Mouse (Mus musculus): ENCODE results near the gene Tgm5. TPM values are rescaled to one million over a fixed set of nuclear protein-coding genes. Genes with fewer than 3 reads are reported as not detected.
"Not testable (repeated sequence)": the region's sequence is repeated elsewhere in the genome, so short reads cannot be mapped to it uniquely, and the experiment has no call there.

Tgm5 gene
- polyA plus RNA-seq, 1 experiment, result 0.24 TPM

DNA sequence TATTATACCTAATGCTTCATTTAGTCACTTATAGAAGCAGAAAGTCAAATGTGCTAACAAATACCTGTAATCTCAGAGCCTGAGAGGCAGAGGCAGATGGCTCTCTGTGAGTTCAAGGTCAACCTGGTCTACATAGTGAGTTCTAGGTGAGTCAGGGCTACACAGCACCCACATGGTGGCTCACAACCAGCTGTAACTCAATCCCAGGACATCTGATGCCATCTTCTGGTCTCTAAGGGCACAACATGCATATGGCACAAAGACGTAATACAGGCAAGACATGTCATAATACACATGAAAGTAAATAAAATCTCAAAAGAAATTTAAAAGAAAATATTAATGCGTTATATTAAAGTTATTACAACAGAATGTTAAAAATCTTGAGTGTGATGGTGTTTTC is 82.1 kb downstream of the Tgm5 start:
- 0 out of 2 replicates have a peak, but pooled peaks cover 1% of the 10 kb centered on the region for H3K36me3 ChIP-seq (ENCODE audit: control insufficient read depth, insufficient read depth, low read length)
- 90% methylated on average over 2 of the region's 2 CpGs for WGBS
- no peak overlapping the region for H3K27ac ChIP-seq (ENCODE audit: insufficient read depth, low read depth, low read length)
- H3K4me3 ChIP-seq (ENCODE audit: low read depth, low read length), result no peak overlapping the region
- peaks cover 3% of the 10 kb centered on the region; the same call in 1 of the 2 replicates for H3K4me1 ChIP-seq (ENCODE audit: control insufficient read depth, insufficient read depth, insufficient read length, low read length)
- TF ChIP-seq CTCF (IDR thresholded peaks at IDR 0.05; ENCODE audit: extremely low read depth, insufficient read length, insufficient replicate concordance, low read depth, low read length) (no peak), POLR2A (IDR thresholded peaks at IDR 0.05; ENCODE audit: low read depth, low read length) (no peak)
- H3K27me3 ChIP-seq (ENCODE audit: control insufficient read depth, insufficient read depth, low read length), result no peaks in the 10 kb centered on the region

DNA sequence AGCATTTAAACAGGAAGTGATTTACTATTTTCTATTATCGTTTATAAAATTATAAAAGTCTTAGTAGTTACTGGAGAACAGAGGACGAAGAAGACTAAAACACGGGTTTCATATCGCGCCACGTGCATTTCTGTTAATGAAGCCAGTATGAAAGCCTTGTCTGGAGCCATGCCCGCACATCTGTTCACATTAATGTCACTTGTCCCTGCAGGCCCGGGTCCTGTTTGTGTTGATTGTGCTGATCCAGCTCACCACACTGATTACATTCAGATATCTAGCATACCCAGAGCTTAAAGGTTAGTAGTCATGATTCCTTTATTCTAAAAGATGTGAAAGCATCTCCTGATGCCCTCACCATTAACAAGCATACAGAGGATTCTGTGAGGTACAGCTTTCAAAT is 86.8 kb downstream of the Tgm5 start:
- TF ChIP-seq CTCF (IDR thresholded peaks at IDR 0.05; ENCODE audit: extremely low read depth, insufficient read length, insufficient replicate concordance, low read depth, low read length) (no peak), POLR2A (IDR thresholded peaks at IDR 0.05; ENCODE audit: low read depth, low read length) (no peak)
- Histone ChIP-seq H3K4me1 (ENCODE audit: control insufficient read depth, insufficient read depth, insufficient read length, low read length) (no peaks in the 10 kb centered on the region), H3K4me3 (ENCODE audit: low read depth, low read length) (no peak overlapping the region), H3K36me3 (ENCODE audit: control insufficient read depth, insufficient read depth, low read length) (0 out of 2 replicates have a peak, but pooled peaks cover 1% of the 10 kb centered on the region), H3K27ac (ENCODE audit: insufficient read depth, low read depth, low read length) (no peak overlapping the region), H3K27me3 (ENCODE audit: control insufficient read depth, insufficient read depth, low read length) (no peaks in the 10 kb centered on the region)
- WGBS, result 84% methylated on average over 8 of the region's 8 CpGs

DNA sequence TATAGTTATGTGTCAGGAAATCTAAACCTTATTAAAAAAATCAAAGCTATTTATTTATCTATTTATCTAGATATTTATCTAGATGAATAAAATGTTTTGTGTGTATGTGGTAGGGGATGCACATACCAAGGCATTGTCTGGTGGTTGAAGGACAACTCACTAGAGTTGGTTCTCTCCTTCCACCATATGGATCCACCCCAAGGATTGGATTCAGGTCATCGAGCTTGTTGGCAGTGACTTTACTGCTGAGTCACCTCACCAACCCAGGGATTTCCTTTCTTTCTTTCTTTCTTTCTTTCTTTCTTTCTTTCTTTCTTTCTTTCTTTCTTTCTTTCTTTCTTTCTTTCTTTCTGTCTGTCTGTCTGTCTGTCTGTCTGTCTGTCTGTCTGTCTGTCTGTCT is 89.0 kb downstream of the Tgm5 start:
- not testable (repeated sequence) for H3K4me3 ChIP-seq (ENCODE audit: low read depth, low read length); H3K27ac ChIP-seq (ENCODE audit: insufficient read depth, low read depth, low read length); H3K4me1 ChIP-seq (ENCODE audit: control insufficient read depth, insufficient read depth, insufficient read length, low read length); H3K27me3 ChIP-seq (ENCODE audit: control insufficient read depth, insufficient read depth, low read length); H3K36me3 ChIP-seq (ENCODE audit: control insufficient read depth, insufficient read depth, low read length)
- 58% methylated on average over 1 of the region's 1 CpGs for WGBS

Other genes starting within 250 kb of the Tgm5 start
- gene Cdan1, start 235.7 kb downstream of the Tgm5 start, polyA plus RNA-seq (2012; rRNA removed), result 12.9 and 19.8 TPM in 2 replicates
- gene Ttbk2, start 235.2 kb downstream of the Tgm5 start, polyA plus RNA-seq (2012; rRNA removed), result 1.5 and 1.6 TPM in 2 replicates
- gene Ubr1, start 115.1 kb downstream of the Tgm5 start, polyA plus RNA-seq (2012; rRNA removed), result 6.1 and 12.1 TPM in 2 replicates
- gene Tmem62, start 108.8 kb downstream of the Tgm5 start, polyA plus RNA-seq (2012; rRNA removed), result 2.3 and 5.1 TPM in 2 replicates
- gene Ccndbp1, start 77.4 kb downstream of the Tgm5 start, polyA plus RNA-seq (2012; rRNA removed), result 3.8 and 9.8 TPM in 2 replicates
- gene Epb42, start 48.8 kb downstream of the Tgm5 start, polyA plus RNA-seq (2012; rRNA removed), result 0.15 and 0.38 TPM in 2 replicates
- gene Tgm7, start 24.0 kb upstream of the Tgm5 start, polyA plus RNA-seq (2012; rRNA removed), result not detected in 2 replicates
- 0.38 and 1.3 TPM in 2 replicates for gene Adal, start 54.6 kb upstream of the Tgm5 start, polyA plus RNA-seq (2012; rRNA removed)
- gene Lcmt2, start 54.8 kb upstream of the Tgm5 start, polyA plus RNA-seq (2012; rRNA removed), result 5.5 and 7.9 TPM in 2 replicates
- 8.1 and 14.1 TPM in 2 replicates for gene Tubgcp4, start 84.8 kb upstream of the Tgm5 start, polyA plus RNA-seq (2012; rRNA removed)
- gene Zscan29, start 85.3 kb upstream of the Tgm5 start, polyA plus RNA-seq (2012; rRNA removed), result 1.2 and 2.5 TPM in 2 replicates
- gene Trp53bp1, start 185.6 kb upstream of the Tgm5 start, polyA plus RNA-seq (2012; rRNA removed), result 4.6 and 9.5 TPM in 2 replicates
- 1.9 and 2.2 TPM in 2 replicates for gene Map1a, start 203.8 kb upstream of the Tgm5 start, polyA plus RNA-seq (2012; rRNA removed)